Mouse (Mus musculus): ENCODE results near the gene Casp8.
"Not testable (repeated sequence)": the region's sequence is repeated elsewhere in the genome, so short reads cannot be mapped to it uniquely, and the experiment has no call there.

Gene Casp8

DNA sequence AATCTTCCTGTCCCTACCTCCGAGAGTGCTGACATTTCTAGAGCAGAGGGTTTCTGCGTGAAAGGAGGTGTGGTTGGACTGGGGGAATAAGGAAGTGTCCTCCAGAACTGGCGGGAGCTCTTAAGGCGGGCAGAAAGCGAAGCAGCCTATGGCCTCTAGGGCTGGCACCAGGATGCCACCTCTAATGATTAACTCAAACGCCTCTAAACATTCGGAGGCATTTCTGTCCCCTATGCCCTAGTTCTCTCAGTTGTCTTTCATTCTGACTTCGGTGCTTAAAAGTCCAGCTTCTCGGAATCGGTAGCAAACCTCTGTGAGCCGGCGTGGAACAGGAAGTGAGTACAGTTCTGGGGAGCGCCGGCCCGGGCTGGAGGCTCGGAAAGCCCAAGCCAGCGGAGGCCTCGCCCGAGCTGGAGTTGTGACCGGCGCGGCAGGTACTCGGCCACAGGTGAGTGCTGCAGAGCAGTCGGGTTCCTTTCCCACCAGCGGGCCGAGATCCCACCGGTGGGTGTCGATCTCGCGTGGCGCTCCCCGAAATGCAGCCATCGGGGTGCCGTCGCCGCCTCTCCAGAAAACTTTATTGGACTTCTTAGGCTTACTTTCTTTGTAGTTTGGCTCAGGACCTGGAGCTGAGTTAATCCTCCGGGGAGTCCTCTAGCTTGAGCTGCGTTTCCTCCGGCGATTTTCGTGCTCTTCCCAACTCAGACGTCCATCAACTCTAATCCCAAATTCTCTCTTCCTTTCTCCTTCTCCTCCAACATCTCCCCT is at the start of gene Casp8:
Gene Casp8 (plus strand): TSS at position 84 of the 768 bp plus-strand sequence.
- DNase-seq (ENCODE audit: extremely low read depth, low read depth, low spot score), result peak; percentile 39

DNA sequence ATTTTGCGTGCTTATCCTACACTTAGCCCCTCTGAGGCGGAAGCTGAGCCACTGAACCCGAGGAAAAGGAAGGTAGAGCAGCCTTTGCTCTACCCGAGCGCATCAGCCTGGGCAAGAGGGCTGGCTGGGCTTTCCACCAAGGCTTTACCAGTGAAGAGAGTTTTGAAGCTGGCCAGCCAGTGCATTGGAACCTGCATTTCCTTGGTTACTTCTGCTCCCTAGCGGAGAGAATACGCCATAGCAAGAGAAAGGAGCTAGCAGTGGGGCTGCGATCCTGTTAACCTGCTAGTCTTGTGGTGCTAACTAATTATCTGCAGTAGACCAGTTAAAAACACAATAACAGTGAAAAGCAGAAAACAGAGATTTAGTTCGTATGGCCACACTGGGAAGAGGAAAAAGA is 48.3 kb upstream of the Casp8 start:
- DNase-seq (ENCODE audit: extremely low read depth, low read depth, low spot score), result no peak

DNA sequence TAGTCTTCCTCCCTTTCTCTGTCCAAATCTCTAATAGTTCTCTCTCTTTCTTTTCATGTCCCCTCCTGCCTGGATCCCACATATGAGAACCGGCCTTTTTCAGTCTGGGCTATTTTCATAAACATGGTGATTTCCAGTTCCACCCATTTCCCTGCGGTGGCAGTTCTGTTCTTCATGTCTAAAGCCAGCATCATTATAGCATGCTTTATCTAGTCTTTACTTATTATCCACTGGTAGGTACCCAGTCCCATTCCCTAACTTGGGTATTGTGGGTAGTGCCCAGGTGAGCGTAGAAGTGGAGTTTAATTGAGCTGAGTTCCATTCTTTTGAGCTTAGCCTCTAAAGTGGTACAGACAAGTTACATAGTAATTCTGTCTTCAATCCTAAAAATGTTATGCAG is 35.7 kb upstream of the Casp8 start:
- DNase-seq (ENCODE audit: extremely low read depth, low read depth, low spot score), result no peak

DNA sequence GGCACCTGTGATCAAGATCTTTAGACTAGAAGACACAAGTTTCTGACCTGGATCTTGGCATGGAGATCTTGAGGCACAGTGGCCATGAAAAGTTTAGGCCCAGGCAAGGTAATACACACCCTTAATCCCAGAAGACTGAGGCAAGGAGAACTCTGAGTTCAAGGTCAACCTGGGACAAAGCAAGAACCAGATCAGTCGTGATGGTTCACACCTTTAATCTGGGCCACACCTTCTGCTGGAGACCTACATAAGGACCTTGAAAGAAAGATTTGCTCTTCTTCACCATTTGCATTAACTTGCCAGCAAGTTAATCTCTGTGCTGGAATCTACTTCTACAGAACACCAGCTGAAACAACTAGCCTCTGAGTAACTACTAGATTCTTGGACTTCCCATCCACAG is 34.6 kb upstream of the Casp8 start:
- no peak for DNase-seq (ENCODE audit: extremely low read depth, low read depth, low spot score)

DNA sequence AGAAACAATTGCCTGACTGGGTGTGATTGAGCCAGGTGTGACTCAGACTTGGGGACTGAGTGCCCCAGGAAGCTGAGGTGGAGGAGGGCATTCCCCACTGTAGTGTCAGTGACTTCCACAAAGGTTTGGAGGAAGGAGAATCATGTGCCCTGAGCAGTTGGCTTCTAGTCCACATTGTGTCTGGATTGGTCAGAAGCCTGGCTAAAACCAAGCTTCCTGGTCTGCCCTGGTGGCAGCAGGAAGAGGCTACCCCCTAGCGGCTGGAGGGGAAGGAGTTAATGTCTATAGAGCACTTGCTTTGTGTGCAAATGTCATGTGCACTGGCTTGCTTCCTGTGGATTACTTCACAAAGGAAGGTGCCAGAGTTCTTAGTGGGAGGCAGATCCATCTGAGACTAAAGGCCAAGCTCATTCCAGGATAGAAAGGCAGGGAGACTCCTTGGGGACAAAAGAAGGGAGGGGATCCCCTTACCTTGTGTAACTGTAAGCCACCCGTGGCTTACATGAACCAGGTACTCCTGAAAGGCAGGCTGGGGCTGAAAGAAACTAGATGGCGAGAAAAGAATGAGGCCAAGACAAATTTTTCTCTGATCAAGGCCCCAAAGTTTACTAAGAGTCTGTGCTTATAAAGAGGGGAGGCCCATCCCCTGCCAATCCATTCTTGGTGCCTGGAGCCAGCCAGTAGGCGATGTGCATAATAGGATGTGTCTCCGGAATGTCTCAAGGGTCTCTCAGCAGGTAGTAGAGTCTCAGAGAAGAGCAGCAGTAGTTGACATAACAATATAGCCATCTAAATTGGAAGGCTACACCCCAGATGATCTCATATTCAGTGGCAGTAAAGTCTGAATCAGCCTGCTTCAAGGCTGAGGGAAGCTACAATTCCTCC is 33.5 kb upstream of the Casp8 start:
- not testable (repeated sequence) for DNase-seq (ENCODE audit: extremely low read depth, low read depth, low spot score)

DNA sequence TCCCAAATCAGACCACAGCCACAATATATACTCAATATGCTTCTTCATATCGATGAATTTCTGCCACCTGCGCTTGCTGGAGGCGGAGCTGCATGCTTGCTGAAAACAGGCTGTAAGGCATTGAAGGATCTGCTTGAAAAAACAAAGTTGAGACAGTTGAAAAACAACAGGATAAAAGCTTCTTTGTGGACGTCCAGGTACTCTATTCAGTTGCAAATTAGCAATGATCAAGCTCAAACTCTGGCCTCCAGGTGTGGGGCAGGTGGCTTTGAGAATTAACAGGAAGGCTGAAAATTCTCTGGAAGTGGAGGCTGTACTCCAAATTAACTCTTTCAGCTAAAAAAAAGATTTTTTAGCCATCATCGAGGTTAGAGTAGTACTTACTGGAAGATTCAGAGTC is 32.6 kb upstream of the Casp8 start:
- DNase-seq (ENCODE audit: extremely low read depth, low read depth, low spot score), result no peak

DNA sequence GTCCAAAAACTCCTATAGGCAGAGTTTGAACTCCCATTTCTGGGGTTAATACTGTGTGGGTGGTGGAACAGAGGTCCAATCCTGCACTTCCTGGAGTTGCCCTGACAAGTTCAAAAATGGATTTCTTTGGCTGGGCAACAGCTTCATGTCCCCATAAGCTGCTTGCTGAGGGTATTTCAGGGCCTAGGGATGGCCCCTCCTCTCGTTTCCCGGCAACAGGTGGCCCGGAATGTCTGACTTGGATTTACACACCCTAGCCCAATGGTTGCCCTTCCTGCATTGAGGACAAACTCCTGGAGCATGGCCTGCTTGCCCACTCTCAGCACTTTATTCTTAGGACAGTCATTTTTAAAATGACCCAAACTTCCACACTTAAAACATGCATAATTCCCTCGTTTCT is 28.7 kb upstream of the Casp8 start:
- DNase-seq (ENCODE audit: extremely low read depth, low read depth, low spot score), result not testable (repeated sequence)

DNA sequence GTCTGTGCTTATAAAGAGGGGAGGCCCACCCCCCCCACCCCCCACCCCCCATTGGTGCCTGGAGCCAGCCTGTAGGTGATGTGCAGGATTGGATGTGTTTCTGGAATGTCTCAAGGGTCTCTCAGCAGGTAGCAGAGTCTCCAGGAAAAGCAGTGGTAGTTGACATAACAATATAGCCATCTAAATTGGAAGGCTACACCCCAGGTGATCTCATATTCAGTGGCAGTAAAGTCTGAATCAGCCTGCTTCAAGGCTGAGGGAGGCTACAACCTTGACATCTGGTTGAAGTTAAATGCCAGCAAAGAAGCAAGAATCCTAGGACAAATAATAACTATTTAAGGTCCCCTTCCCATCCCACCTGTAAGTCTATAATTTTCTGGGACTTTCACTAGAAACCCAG is 26.0 kb upstream of the Casp8 start:
- no peak for DNase-seq (ENCODE audit: extremely low read depth, low read depth, low spot score)

DNA sequence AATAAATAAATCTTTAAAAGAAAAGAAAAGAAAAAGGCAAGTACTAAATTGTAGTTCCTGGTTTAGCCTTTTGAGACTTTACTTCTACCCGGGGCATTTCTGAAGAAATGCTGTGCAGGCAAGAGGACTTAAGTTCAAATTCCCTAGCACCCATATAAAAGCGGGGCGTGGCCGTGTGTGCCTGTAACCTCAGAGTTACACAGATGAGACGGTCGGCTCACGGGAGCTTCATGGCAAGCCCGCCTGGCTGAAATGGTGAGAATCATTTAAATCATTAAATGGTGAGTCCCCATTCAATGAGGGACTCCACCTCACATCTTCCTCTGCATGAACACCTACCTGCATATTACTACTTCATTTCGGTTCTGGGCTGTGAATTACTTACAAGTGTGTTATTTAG is 25.5 kb upstream of the Casp8 start:
- no peak for DNase-seq (ENCODE audit: extremely low read depth, low read depth, low spot score)

DNA sequence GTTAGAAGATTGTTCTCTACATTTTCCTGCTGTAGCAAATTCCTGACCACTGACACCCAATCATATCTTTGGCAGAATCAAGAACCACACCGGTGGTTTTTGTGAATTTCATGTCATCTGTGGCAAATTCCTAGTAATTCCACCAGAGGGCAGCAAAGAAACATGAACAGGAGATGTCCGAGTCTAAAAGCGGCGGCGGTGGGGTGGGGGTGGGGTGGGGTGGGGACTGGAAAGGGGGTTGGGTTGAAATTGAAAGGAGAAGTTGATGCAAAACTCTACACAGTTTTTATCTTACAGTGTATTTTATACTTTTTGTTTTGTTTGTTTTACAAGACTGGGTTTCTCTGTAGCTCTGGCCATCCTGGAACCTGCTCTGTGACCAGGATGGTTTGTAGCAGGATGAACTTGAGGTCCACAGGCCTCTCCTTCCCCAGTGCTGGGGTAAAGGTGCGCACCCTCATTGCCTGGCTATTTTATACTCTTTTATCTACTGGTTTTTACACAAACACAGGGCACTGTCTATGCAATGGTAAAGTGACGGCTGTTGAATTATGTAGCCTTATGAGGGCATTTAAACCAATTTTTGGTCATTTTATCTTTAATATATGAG is 25.0 kb upstream of the Casp8 start:
- no peak for DNase-seq (ENCODE audit: extremely low read depth, low read depth, low spot score)

DNA sequence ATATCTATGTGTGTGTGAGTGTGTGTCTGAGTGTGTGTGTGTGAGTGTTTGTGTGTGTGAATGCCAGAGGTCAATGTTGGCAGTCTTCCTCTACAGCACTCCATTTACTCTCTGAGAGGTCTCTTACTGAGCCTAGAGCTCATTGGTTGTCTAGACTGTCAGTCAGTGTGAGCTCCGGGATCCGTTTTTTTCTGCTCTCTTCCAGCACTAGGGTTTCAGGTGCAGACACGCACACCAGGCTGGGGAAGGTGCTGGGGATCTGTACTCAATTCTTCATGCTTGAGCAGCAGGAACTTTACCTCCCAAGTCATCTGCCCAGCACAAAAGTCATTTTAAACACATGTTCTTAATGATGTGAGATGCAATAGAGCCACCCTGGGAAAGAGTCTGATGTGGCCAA is 23.1 kb upstream of the Casp8 start:
- DNase-seq (ENCODE audit: extremely low read depth, low read depth, low spot score), result no peak

DNA sequence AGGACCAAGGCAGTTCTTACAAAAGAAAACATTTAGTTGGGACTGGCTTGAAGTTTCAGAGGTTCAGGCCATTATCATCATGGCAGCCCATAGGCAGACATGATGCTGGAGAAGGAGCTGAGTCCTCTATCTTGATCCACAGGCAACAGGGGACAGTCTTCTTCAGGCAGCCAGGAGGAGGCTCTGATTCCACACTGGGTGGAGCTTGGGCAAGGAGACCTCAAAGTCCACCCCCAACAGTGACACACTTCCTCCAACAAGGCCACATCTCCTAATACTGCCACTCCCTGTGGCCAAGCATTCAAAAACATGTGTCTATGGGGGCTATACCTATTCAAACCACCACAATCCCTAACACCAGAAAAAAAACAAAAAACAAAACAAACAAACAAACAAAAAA is 21.9 kb upstream of the Casp8 start:
- no peak for DNase-seq (ENCODE audit: extremely low read depth, low read depth, low spot score)

DNA sequence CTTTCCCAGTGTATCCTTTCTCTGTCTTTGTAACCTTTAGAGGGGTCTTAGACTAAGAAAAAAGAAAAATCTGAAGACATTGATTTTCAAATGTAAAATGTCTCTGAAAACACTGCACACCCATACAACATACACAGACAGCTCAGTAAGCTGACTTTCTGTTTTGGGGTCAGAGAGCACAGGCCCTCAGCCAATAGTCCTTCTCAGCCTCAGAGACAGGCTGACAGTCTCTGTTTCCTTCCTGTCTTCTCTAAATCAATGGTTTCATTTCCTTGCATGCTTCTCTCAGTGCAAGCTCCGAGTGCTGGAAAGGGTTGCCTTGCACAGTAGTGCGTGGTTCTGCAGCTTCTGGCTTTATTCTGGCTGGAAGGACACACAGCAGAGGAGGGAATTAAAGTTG is 21.3 kb upstream of the Casp8 start:
- DNase-seq (ENCODE audit: extremely low read depth, low read depth, low spot score), result no peak

DNA sequence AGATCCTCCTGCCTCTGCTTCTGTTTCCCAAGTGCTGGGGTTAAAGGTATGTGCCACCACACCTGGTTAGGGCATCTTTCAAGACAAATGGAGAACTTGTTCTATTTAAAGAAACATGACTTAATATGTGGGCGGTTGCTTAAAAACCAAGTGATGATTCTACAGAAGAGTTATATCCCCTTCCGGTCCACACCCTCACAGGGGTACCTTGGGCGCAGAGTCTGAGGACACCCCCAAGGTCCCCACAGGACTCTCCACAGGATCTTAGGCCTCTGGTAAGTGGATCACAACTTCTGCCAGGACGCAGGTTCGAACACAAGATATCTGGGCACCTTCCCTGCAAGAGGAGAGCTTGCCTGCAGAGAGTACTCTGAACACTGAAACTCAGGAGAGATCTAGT is 19.8 kb upstream of the Casp8 start:
- DNase-seq (ENCODE audit: extremely low read depth, low read depth, low spot score), result no peak

DNA sequence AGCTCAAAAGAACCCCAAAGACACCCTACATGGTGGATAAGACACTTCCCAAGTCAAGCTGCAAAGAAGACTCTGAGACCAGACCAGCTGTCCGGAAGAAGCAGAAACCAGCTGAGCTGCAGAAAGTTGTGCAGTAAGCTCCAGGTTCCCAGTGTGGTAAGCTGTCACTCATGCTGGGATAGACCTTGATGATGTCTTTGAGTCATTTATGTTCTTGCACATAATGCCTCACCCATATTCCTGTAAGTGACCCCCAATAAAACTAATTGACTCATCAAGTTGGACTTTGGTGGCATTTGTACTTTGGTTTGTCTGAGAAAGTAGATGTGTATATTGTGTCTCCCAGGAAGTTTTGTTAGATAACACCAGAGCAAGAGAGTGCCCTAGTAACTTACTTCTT is 17.6 kb upstream of the Casp8 start:
- DNase-seq (ENCODE audit: extremely low read depth, low read depth, low spot score), result no peak

DNA sequence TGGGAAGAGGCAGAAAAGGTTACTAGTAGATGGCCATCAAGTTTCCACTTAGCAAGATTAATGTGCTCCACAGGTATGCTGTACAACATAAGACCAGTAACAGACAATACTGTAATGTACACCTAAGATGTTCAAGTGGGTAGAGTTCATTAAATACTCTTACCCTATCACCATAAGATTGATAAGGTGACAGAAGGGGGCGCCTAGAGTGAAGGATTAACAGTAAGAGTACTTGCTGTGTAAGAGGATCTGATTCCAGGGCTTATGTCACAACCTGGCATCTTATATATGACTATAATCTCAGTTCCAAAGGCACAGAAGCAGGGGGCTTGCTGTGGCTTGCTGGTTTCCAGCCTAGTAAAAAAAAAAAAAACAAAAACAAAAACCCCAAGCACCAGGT is 16.9 kb upstream of the Casp8 start:
- DNase-seq (ENCODE audit: extremely low read depth, low read depth, low spot score), result no peak

DNA sequence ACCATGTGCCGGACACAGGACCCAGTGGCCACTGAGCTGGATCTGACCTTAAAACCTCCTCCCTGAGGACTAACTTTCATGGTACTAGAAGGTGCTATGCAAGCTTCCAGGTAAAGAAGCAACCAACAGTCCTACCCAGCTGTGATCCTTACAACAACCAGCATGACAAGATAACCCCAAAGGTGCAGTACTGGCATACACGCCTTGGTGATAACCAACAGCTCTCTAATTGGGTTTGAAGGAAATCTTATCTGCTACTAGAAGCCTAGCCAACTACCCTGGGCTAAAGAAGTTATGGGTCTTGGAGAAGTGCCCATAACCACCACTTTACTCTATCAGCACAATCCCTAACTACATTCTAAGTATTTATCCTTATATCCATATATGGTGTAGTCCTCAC is 8.9 kb upstream of the Casp8 start:
- DNase-seq (ENCODE audit: extremely low read depth, low read depth, low spot score), result no peak

DNA sequence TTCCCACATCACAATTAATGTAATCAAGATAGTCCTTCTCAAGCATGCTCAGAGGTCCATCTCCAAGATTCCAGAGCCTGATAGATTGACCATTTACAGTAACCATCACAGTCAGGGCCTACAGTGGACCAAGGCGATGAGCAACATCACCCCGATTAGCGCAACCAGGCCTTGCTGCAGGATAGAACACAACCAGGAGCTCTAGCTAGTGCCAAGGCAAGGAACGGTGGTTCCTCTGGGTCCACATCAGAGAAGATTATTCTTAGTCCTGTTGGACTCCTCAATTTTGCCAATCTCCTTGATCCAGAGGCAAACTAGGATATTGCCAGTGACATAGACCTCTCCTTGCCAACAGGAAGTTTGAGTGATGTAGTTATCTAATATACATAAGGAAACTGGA is 6.8 kb upstream of the Casp8 start:
- DNase-seq (ENCODE audit: extremely low read depth, low read depth, low spot score), result no peak

DNA sequence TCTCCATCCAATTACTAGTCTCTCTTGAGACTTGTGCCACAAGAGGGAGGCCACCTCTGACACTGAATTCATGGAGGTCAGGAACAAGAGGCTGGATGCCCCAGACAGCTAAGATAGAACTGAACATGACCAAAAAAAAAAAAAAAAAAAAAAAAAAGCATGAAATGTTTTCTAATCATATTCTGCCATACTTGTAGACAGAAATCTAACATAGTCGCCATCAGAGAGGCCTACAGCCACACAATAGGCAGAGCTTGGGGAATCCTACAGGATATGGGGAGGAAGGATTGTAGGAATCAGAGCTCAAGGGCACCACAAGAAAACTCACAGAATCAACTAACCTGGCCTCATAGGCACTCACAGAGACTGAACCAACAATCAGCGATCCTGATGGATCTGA is 469 bp upstream of the Casp8 start:
- no peak for DNase-seq (ENCODE audit: extremely low read depth, low read depth, low spot score)

DNA sequence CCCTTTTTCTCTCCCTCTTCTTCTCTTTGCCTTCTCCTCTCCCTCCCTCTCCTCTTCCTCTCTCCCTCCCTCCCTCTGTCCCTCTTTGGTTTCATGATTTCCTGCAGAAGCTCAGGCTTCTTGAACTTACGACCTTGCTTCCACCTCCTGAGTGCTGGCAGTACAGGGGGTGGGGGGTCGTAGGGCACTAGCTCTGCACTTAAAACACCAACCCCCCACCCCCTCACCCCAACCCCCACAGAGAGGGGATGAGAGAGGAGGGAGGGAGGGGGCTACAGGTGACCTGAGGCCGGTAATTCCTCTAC is 837 bp downstream of the Casp8 start:
- DNase-seq (ENCODE audit: extremely low read depth, low read depth, low spot score), result no peak

DNA sequence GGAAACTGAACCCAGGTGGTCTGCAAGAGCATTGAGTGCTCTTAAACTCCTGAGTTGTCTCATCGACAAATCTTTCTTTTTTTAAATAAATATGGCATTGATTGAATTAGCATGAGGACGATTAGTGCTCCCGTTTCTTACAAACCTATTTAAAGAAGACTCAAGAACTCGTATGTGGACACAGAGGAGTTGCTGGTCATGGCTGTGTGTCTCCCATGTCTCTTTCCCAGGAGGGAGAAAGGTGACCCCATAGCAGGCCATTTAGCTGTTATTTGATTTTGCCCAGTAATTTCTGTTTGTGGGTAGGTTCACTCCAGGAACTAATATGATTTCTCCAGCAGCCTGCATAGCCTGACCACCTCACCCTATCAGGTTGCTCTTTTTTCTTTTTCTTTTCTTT is 1.7 kb downstream of the Casp8 start:
- DNase-seq (ENCODE audit: extremely low read depth, low read depth, low spot score), result no peak

DNA sequence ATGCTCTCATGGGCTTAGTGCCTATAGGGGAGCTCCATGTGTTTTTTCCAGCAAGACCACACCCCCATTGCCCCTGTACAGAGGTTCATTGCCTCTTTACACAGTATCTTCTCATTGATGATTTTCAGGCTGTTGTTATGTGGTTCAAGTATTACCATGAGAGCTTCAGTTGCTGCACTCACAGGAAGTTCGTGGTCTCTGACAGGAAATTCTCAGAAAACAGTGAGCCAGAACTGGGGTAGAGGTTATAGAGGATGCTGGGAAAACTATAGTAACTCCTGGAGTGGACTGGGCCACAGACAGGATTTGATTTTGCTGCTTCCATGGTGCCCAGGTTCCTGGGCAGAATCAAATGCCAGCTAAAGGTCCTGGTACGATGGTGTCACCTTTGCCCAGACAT is 2.2 kb downstream of the Casp8 start:
- DNase-seq (ENCODE audit: extremely low read depth, low read depth, low spot score), result no peak

Data from fat pad, adult 2 months (tissue).